Mouse (Mus musculus) cerebral cortex, adult 2 months (tissue): Measurements from ENCODE around the gene Clrn3.

Source experiments
- WGBS: fragments of 180-500 bp; shearing (Covaris S2); methylation state at CpG from one replicate; pipeline ENCODE4 v1.1.7; 2018; 5-methylcytosine and 5-hydroxymethylcytosine counted together

The Clrn3 gene

GRCm38 (mm10) chr7:135487423-135487822 is 41.0 kb downstream of the Clrn3 start:
- 27% methylated on average over 4 of the region's 4 CpGs for WGBS

GRCm38 (mm10) chr7:135486645-135487382 is 41.6 kb downstream of the Clrn3 start:
- 62% methylated on average over 10 of the region's 10 CpGs for WGBS

GRCm38 (mm10) chr7:135485796-135486410 is 42.6 kb downstream of the Clrn3 start:
- WGBS: 33% methylated on average over 12 of the region's 12 CpGs

- 23% methylated on average over 10 of the region's 10 CpGs for WGBS
Observed at GRCm38 (mm10) chr7:135485116-135485795, 43.2 kb downstream of the Clrn3 start.

GRCm38 (mm10) chr7:135484341-135484740 is 44.1 kb downstream of the Clrn3 start:
- 63% methylated on average over 11 of the region's 11 CpGs for WGBS

GRCm38 (mm10) chr7:135483751-135484150 is 44.7 kb downstream of the Clrn3 start:
- 71% methylated on average over 6 of the region's 6 CpGs for WGBS

GRCm38 (mm10) chr7:135481150-135481549 is 47.3 kb downstream of the Clrn3 start:
- 70% methylated on average over 7 of the region's 7 CpGs for WGBS

GRCm38 (mm10) chr7:135479912-135480311 is 48.5 kb downstream of the Clrn3 start:
- WGBS: 75% methylated on average over 6 of the region's 6 CpGs

GRCm38 (mm10) chr7:135479322-135479880 is 49.1 kb downstream of the Clrn3 start:
- 29% methylated on average over 10 of the region's 10 CpGs for WGBS

- WGBS: 79% methylated on average over 5 of the region's 5 CpGs
Observed at GRCm38 (mm10) chr7:135477256-135477655, 51.2 kb downstream of the Clrn3 start.

GRCm38 (mm10) chr7:135475981-135476380 is 52.5 kb downstream of the Clrn3 start:
- WGBS: 66% methylated on average over 8 of the region's 8 CpGs

- WGBS: 54% methylated on average over 5 of the region's 5 CpGs
Observed at GRCm38 (mm10) chr7:135470319-135470718, 58.1 kb downstream of the Clrn3 start.

- WGBS: 71% methylated on average over 7 of the region's 7 CpGs
Observed at GRCm38 (mm10) chr7:135468631-135469030, 59.8 kb downstream of the Clrn3 start.

GRCm38 (mm10) chr7:135465293-135465692 is 63.2 kb downstream of the Clrn3 start:
- 8% methylated on average over 12 of the region's 12 CpGs for WGBS

- 30% methylated on average over 3 of the region's 3 CpGs for WGBS
Observed at GRCm38 (mm10) chr7:135464689-135465259, 63.7 kb downstream of the Clrn3 start.
